Mouse (Mus musculus) megakaryocyte, embryonic 14.5 days (primary cell): ENCODE results near the gene Ptbp3. TPM values are rescaled to one million over a fixed set of nuclear protein-coding genes. Genes with fewer than 3 reads are reported as not detected.
A peak's percentile ranks its signal among the peaks of the same experiment; 100 is the strongest.

Experiments used
- H3K27me3 ChIP-seq: replicated peaks from 2 replicates; pipeline ENCODE3; 2012; ENCODE audit warnings: inconsistent platforms
- H3K36me3 ChIP-seq: replicated peaks from 2 replicates; pipeline ENCODE3; 2012; ENCODE audit warnings: low read length, inconsistent platforms, mixed read lengths
- H3K4me1 ChIP-seq: 2 replicates; pipeline ENCODE4 v1.6.1; 2012; ENCODE audit warnings: inconsistent platforms
- H3K4me3 ChIP-seq: replicated peaks from 2 replicates; pipeline ENCODE3; 2012; ENCODE audit warnings: moderate library complexity, mild to moderate bottlenecking, inconsistent platforms
- H3K9me3 ChIP-seq: 2 replicates; pipeline ENCODE4 v1.6.1; 2012; ENCODE audit warnings: inconsistent platforms
- FLI1 ChIP-seq: IDR thresholded peaks from 2 replicates; pipeline ENCODE4 v1.6.1; 2012; ENCODE audit warnings: low read length, inconsistent platforms, mixed read lengths
- GATA1 ChIP-seq: IDR thresholded peaks from 3 replicates; pipeline ENCODE4 v1.6.1; 2012; ENCODE audit warnings: mixed read lengths, low read length, inconsistent platforms, borderline replicate concordance
- polyA plus RNA-seq: library from polyadenylated mRNA; stranded (reverse); fragments of >175 nt; gene quantifications from 2 replicates; pipeline ENCODE4 v1.2.3, GENCODE M21; 2012; ENCODE audit warnings: low replicate concordance; ENCODE audit not compliant: insufficient read depth

The Ptbp3 gene
- polyA plus RNA-seq, 1 experiment = 20.4 TPM

- Histone ChIP-seq H3K4me1 (peaks cover 34% of the 10 kb centered on the region), H3K27me3 (no peaks in the 10 kb centered on the region), H3K9me3 (no peaks in the 10 kb centered on the region), H3K4me3 (peak overlapping the region; percentile 24), H3K36me3 (peaks cover 80% of the 10 kb centered on the region)
- TF ChIP-seq FLI1 (no peak), GATA1 (no peak)
These were observed 41.4 kb downstream of the Ptbp3 start for GRCm38 (mm10) chr4:59507766-59508165.

- Histone ChIP-seq H3K27me3 (no peaks in the 10 kb centered on the region), H3K4me3 (no peak overlapping the region), H3K4me1 (peaks cover 31% of the 10 kb centered on the region), H3K36me3 (peaks cover 80% of the 10 kb centered on the region), H3K9me3 (no peaks in the 10 kb centered on the region)
- no peak for TF ChIP-seq GATA1
- no peak for TF ChIP-seq FLI1
These were observed 42.5 kb downstream of the Ptbp3 start for GRCm38 (mm10) chr4:59506704-59507103.

- peaks cover 27% of the 10 kb centered on the region for H3K4me1 ChIP-seq
- H3K9me3 ChIP-seq = no peaks in the 10 kb centered on the region
- H3K27me3 ChIP-seq = no peaks in the 10 kb centered on the region
- no peak overlapping the region for H3K4me3 ChIP-seq
- peaks cover 80% of the 10 kb centered on the region for H3K36me3 ChIP-seq
- no peak for TF ChIP-seq GATA1
- TF ChIP-seq FLI1 = no peak
These were observed 43.7 kb downstream of the Ptbp3 start for GRCm38 (mm10) chr4:59505481-59505880.

- no peaks in the 10 kb centered on the region for H3K4me1 ChIP-seq
- no peak overlapping the region for H3K4me3 ChIP-seq
- no peaks in the 10 kb centered on the region for H3K27me3 ChIP-seq
- peaks cover 96% of the 10 kb centered on the region for H3K36me3 ChIP-seq
- TF ChIP-seq FLI1 (no peak), GATA1 (no peak)
- no peaks in the 10 kb centered on the region for H3K9me3 ChIP-seq
These were observed 58.1 kb downstream of the Ptbp3 start for GRCm38 (mm10) chr4:59491097-59491496.

- Histone ChIP-seq H3K9me3 (no peaks in the 10 kb centered on the region), H3K4me1 (peaks cover 78% of the 10 kb centered on the region), H3K4me3 (no peak overlapping the region), H3K36me3 (peaks cover 77% of the 10 kb centered on the region), H3K27me3 (no peaks in the 10 kb centered on the region)
- TF ChIP-seq FLI1 = no peak
- no peak for TF ChIP-seq GATA1
These were observed 77.9 kb downstream of the Ptbp3 start for GRCm38 (mm10) chr4:59471306-59471705.

- TF ChIP-seq GATA1 = no peak
- TF ChIP-seq FLI1 = no peak
- Histone ChIP-seq H3K4me3 (no peak overlapping the region), H3K27me3 (no peaks in the 10 kb centered on the region), H3K9me3 (no peaks in the 10 kb centered on the region), H3K36me3 (peaks cover 22% of the 10 kb centered on the region), H3K4me1 (peaks cover 77% of the 10 kb centered on the region)
These were observed 83.7 kb downstream of the Ptbp3 start for GRCm38 (mm10) chr4:59465449-59465848.

GRCm38 (mm10) chr4:59464661-59465060, 84.5 kb downstream of the Ptbp3 start:
- TF ChIP-seq GATA1 (no peak), FLI1 (no peak)
- Histone ChIP-seq H3K9me3 (no peaks in the 10 kb centered on the region), H3K36me3 (peaks cover 15% of the 10 kb centered on the region), H3K27me3 (no peaks in the 10 kb centered on the region), H3K4me3 (no peak overlapping the region), H3K4me1 (peaks cover 77% of the 10 kb centered on the region)

- no peaks in the 10 kb centered on the region for H3K9me3 ChIP-seq
- H3K36me3 ChIP-seq = peaks cover 11% of the 10 kb centered on the region
- no peak for TF ChIP-seq GATA1
- no peak for TF ChIP-seq FLI1
- peaks cover 77% of the 10 kb centered on the region for H3K4me1 ChIP-seq
- no peaks in the 10 kb centered on the region for H3K27me3 ChIP-seq
- H3K4me3 ChIP-seq = no peak overlapping the region
These were observed 86.7 kb downstream of the Ptbp3 start for GRCm38 (mm10) chr4:59462494-59462893.

- Histone ChIP-seq H3K4me3 (no peak overlapping the region), H3K9me3 (no peaks in the 10 kb centered on the region), H3K27me3 (no peaks in the 10 kb centered on the region), H3K4me1 (peaks cover 74% of the 10 kb centered on the region), H3K36me3 (no peaks in the 10 kb centered on the region)
- TF ChIP-seq FLI1 = no peak
- TF ChIP-seq GATA1 = no peak
These were observed 87.9 kb downstream of the Ptbp3 start for GRCm38 (mm10) chr4:59461116-59461727.

GRCm38 (mm10) chr4:59459216-59459955, 89.8 kb downstream of the Ptbp3 start:
- Histone ChIP-seq H3K27me3 (no peaks in the 10 kb centered on the region), H3K4me3 (no peak overlapping the region), H3K9me3 (no peaks in the 10 kb centered on the region), H3K36me3 (no peaks in the 10 kb centered on the region), H3K4me1 (peaks cover 75% of the 10 kb centered on the region)
- TF ChIP-seq GATA1 (no peak), FLI1 (no peak)

GRCm38 (mm10) chr4:59457941-59458340, 91.2 kb downstream of the Ptbp3 start:
- TF ChIP-seq FLI1 = no peak
- no peak for TF ChIP-seq GATA1
- Histone ChIP-seq H3K4me1 (peaks cover 84% of the 10 kb centered on the region), H3K36me3 (no peaks in the 10 kb centered on the region), H3K4me3 (peak overlapping the region; percentile 8), H3K9me3 (no peaks in the 10 kb centered on the region), H3K27me3 (no peaks in the 10 kb centered on the region)
